Mouse (Mus musculus): ENCODE results near the gene Gm3264. TPM values are rescaled to one million over a fixed set of nuclear protein-coding genes. Genes with fewer than 3 reads are reported as not detected.
"Not testable (repeated sequence)": the region's sequence is repeated elsewhere in the genome, so short reads cannot be mapped to it uniquely, and the experiment has no call there.

Gene Gm3264
- not detected in 2 replicates for polyA plus RNA-seq (2012)

DNA sequence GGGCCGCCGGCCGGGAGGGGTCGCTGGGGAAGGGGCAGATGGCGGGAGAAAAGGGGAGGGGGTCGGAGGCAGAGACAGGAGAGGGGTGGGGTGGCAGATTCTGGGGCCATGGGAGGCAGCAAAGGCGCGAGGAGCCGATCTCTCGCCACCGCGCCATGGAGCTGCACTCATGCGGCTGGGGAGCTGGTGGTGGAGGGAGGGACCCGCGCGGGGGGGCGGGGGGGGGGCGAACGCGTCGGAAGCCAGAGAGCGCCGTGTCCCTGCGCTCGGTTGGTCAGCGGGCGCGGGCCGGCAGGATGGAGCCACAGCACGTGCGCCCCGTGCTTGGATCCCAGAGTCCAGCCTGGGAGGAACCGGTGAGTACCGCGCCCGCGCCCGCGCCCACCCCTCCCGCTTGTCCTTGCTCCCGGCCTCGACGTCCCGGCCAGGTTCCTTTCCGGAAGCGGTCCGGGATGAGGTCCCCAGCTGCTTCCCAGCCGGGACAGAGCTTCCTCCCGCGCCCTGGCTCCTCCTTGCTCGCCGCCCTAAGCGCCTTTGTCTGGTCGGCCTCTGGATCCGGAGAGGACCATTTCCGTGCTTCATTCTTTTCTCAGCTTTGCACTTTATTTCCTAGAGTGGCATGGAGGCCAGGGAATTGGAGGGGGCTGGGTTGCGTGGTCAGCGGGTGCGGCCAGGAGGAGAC is at the start of gene Gm3264:
TSS of gene Gm3264 (plus strand) at position 278 of the 682 bp plus-strand sequence.
- H3K4me3 ChIP-seq (replicated peaks); H3K4me1 ChIP-seq (ENCODE audit: control insufficient read depth); H3K27me3 ChIP-seq (ENCODE audit: control insufficient read depth); H3K36me3 ChIP-seq (ENCODE audit: control insufficient read depth); H3K9me3 ChIP-seq (ENCODE audit: control insufficient read depth, low read length): not testable (repeated sequence)

DNA sequence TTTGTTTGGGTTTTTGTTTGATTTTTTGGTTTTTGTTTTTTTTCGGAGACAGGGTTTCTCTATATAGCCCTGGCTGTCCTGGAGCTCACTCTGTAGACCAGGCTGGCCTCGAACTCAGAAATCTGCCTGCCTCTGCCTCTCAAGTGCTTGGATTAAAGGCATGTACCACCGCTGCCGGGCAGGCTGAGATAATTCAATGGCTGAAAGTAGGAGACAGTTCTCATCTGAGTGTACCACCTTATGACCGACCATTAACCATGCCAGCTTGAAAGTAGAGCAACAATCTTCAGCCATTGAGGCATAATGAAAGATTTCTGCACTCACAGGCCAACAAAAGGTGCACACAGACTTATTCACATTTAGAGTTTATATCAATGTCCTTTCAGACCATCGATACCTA is 49.0 kb upstream of the Gm3264 start:
- not testable (repeated sequence) for H3K27me3 ChIP-seq (ENCODE audit: control insufficient read depth); H3K4me3 ChIP-seq (replicated peaks); H3K4me1 ChIP-seq (ENCODE audit: control insufficient read depth); H3K9me3 ChIP-seq (ENCODE audit: control insufficient read depth, low read length); H3K36me3 ChIP-seq (ENCODE audit: control insufficient read depth)

DNA sequence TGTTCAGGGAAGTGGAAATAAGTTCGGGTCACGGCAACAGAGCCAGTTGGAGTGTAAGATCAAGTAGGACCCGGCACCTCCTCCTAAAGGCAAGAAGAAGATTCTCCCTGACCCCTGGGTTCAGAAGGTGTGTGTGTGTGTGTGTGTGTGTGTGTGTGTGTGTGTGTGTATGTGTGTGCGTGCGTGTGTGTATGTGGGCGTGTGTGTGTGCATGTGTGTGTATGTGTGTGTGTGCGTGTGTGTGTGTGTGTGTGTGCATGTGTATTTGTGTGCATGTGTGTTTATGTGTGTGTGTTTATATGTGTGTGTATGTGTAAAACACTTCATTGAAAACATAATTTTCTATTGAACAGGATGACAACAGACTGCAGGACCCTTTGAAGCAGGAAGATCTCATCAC is 33.4 kb upstream of the Gm3264 start:
- not testable (repeated sequence) for H3K36me3 ChIP-seq (ENCODE audit: control insufficient read depth); H3K4me3 ChIP-seq (replicated peaks); H3K4me1 ChIP-seq (ENCODE audit: control insufficient read depth); H3K27me3 ChIP-seq (ENCODE audit: control insufficient read depth); H3K9me3 ChIP-seq (ENCODE audit: control insufficient read depth, low read length)

DNA sequence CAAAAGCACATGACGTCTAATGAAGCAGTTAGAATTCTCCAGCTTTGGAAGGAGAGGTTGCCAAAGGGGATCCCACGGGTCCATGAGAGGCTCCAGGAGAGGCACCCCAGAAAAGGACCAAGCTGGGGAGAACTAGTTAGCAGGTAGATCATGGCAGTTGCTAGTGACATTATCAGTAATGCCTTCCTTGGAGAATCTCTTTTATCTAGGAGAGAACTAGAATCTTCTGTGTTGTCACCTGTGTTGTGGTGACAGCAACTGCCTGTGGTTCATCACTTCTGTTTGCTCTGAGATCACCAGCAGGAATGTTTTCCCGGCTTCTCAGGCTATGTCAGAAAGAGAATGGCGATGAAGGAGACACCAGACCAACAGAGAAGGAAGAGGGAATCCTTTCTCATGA is 17.6 kb upstream of the Gm3264 start, which contains the start of gene Gm3269:
TSS of gene Gm3269 (plus strand) at position 301 of the 400 bp plus-strand sequence.
- not testable (repeated sequence) for H3K36me3 ChIP-seq (ENCODE audit: control insufficient read depth); H3K9me3 ChIP-seq (ENCODE audit: control insufficient read depth, low read length); H3K4me1 ChIP-seq (ENCODE audit: control insufficient read depth); H3K27me3 ChIP-seq (ENCODE audit: control insufficient read depth); H3K4me3 ChIP-seq (replicated peaks)

DNA sequence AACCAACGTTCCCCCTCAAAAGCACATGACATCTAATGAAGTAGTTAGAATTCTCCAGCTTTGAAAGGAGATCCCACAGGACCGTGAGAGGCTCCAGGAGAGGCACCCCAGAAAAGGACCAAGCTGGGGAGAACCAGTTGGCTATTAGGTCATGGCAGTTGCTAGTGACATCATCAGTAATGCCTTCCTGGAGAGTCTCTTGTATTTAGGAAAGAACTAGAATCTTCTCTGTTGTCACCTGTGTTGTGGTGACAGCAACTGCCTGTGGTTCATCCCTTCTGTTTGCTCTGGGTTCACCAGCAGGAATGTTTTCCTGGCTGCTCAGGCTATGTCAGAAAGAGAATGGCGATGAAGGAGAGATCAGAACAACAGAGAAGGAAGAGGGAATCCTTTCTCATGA is 36.7 kb downstream of the Gm3264 start, which contains the start of gene Gm3278:
TSS of gene Gm3278 (plus strand) at position 301 of the 400 bp plus-strand sequence.
- not testable (repeated sequence) for H3K4me3 ChIP-seq (replicated peaks); H3K27me3 ChIP-seq (ENCODE audit: control insufficient read depth); H3K4me1 ChIP-seq (ENCODE audit: control insufficient read depth); H3K36me3 ChIP-seq (ENCODE audit: control insufficient read depth); H3K9me3 ChIP-seq (ENCODE audit: control insufficient read depth, low read length)

Other genes starting within 250 kb of the Gm3264 start
- not detected in 2 replicates for gene Gm8159, start 223.2 kb upstream of the Gm3264 start, polyA plus RNA-seq (2012)
- not detected in 2 replicates for gene Gm3239, start 191.4 kb upstream of the Gm3264 start, polyA plus RNA-seq (2012)
- not detected in 2 replicates for gene Gm7876, start 146.3 kb upstream of the Gm3264 start, polyA plus RNA-seq (2012)
- gene Gm3252, start 128.8 kb upstream of the Gm3264 start, polyA plus RNA-seq (2012): not detected in 2 replicates
- not detected in 2 replicates for gene Gm9602, start 79.2 kb upstream of the Gm3264 start, polyA plus RNA-seq (2012)
- gene Gm3269, start 17.5 kb upstream of the Gm3264 start, polyA plus RNA-seq (2012): not detected in 2 replicates
- not detected in 2 replicates for gene Gm3278, start 36.8 kb downstream of the Gm3264 start, polyA plus RNA-seq (2012)
- gene Gm8297, start 128.4 kb downstream of the Gm3264 start, polyA plus RNA-seq (2012): not detected in 2 replicates
- not detected in 2 replicates for gene Gm3298, start 160.3 kb downstream of the Gm3264 start, polyA plus RNA-seq (2012)
- gene 4930555G01Rik, start 195.1 kb downstream of the Gm3264 start, polyA plus RNA-seq (2012): not detected in 2 replicates
- gene Gm8281, start 215.5 kb downstream of the Gm3264 start, polyA plus RNA-seq (2012): not detected in 2 replicates